Mouse (Mus musculus): ENCODE measurements around the gene Tmem62.
"Not testable (repeated sequence)": the region's sequence is repeated elsewhere in the genome, so short reads cannot be mapped to it uniquely, and the experiment has no call there.

Tmem62 gene

GRCm38 (mm10) chr2:120996607-120997006 is 19.8 kb downstream of the Tmem62 start:
- not testable (repeated sequence) for DNase-seq (ENCODE audit: low read depth, low spot score)

GRCm38 (mm10) chr2:120998863-120999262 is 22.0 kb downstream of the Tmem62 start:
- no peak for DNase-seq (ENCODE audit: low read depth, low spot score)

DNA sequence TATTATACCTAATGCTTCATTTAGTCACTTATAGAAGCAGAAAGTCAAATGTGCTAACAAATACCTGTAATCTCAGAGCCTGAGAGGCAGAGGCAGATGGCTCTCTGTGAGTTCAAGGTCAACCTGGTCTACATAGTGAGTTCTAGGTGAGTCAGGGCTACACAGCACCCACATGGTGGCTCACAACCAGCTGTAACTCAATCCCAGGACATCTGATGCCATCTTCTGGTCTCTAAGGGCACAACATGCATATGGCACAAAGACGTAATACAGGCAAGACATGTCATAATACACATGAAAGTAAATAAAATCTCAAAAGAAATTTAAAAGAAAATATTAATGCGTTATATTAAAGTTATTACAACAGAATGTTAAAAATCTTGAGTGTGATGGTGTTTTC is 26.8 kb downstream of the Tmem62 start:
- no peak for DNase-seq (ENCODE audit: low read depth, low spot score)

GRCm38 (mm10) chr2:121004018-121004811 is 27.4 kb downstream of the Tmem62 start:
- DNase-seq (ENCODE audit: low read depth, low spot score), result no peak

GRCm38 (mm10) chr2:121006986-121007385 is 30.2 kb downstream of the Tmem62 start:
- DNase-seq (ENCODE audit: low read depth, low spot score), result no peak

DNA sequence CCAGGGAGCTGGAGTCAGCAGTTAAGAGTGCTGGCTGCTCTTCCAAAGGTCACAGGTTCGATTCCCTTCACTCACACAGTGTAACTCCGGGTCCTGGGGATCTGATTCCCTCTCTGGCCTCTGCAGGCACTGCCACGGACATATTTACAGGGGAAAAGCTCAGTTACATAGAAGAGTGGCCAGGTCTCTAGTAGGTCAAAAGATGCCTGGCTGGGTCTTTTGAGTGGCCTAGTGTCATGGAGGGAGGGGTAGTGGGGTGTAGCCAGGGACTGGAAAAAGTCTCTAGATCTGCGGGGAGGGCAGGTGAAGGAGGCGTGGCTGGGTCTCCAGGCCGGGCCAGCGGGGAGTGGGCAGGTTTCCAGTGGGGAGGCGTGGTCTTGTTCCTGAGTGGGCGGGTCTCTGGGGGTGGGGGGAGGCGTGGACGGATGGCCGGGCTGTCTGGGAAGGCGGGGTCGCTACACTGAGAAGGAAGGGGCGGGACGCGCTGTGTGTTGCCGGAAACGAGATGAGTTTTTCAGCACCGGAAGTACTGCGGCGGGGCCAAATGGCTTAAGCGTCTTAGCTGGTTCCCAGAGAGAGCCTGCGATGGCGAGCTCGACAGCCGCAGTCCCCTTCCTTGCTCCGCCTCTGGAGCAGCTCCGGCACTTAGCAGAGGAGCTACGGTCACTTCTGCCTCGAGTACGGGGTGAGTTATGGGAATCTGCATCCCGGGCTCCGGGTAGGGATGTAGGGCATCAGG is 31.3 kb downstream of the Tmem62 start, which contains the start of gene Ccndbp1:
Ccndbp1 (plus strand) TSS at position 479 of the 739 bp plus-strand sequence.
- peak; percentile 92 for DNase-seq (ENCODE audit: low read depth, low spot score)

DNA sequence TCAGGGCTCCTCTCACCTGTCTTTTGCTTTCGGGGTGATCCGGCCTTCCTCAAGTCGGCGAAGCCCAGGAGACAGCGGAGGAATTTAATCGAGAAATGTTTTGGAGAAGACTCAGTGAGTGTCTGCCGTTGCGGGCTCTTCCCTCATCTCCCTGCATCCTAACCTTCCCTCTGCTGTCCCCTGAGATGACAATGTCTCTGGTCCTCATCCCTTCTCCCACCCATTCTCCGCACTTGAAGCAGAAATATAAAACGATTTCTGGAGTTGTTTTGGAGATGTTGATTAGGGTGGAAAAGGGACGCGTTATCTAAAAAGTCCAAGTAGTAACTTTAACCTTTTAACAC is 31.8 kb downstream of the Tmem62 start:
- DNase-seq (ENCODE audit: low read depth, low spot score), result no peak

- no peak for DNase-seq (ENCODE audit: low read depth, low spot score)
Observed at GRCm38 (mm10) chr2:121009071-121009677, 32.4 kb downstream of the Tmem62 start.

- no peak for DNase-seq (ENCODE audit: low read depth, low spot score)
Observed at GRCm38 (mm10) chr2:121012676-121013075, 35.9 kb downstream of the Tmem62 start.

DNA sequence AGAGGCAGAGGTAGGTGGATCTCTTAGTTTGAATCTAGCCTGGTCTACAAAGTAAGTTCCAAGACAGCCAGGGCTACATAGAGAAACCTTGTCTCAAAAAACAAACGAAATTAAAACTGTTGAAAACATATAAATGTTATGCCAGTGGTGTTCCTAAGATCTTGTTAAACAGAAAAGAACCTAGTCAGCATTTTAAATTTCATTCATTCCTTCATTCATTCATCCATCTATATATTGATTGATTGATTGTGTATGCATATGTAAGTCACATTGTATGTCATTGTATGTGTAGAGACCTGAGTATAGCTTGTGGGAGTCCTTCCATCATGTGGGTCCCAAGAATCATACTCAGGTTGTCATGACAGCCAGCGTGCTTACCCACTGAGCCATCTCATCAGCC is 38.7 kb downstream of the Tmem62 start:
- DNase-seq (ENCODE audit: low read depth, low spot score), result no peak

GRCm38 (mm10) chr2:121016226-121016625 is 39.4 kb downstream of the Tmem62 start:
- DNase-seq (ENCODE audit: low read depth, low spot score), result no peak

- DNase-seq (ENCODE audit: low read depth, low spot score), result no peak
Observed at GRCm38 (mm10) chr2:121017151-121017550, 40.3 kb downstream of the Tmem62 start.

DNA sequence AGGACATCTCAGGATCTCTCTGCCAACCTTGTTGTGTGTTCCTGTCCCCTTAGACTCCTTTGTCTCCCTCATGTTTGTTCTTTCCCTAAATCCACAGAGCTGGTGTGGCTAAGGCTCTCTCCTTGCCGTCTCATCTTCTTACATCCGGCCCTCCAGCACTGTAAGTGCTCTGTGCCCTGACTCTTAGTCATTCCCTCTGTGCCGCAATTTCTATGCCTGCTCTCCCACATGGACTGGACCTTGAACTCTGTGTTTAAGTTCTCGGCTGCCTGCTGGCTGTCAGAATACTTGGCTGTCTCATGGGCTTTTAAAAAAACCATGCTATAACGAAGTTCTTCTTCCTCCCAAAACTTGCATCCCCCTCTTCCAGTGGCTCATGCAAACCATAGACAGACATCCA is 46.1 kb downstream of the Tmem62 start:
- no peak for DNase-seq (ENCODE audit: low read depth, low spot score)

DNA sequence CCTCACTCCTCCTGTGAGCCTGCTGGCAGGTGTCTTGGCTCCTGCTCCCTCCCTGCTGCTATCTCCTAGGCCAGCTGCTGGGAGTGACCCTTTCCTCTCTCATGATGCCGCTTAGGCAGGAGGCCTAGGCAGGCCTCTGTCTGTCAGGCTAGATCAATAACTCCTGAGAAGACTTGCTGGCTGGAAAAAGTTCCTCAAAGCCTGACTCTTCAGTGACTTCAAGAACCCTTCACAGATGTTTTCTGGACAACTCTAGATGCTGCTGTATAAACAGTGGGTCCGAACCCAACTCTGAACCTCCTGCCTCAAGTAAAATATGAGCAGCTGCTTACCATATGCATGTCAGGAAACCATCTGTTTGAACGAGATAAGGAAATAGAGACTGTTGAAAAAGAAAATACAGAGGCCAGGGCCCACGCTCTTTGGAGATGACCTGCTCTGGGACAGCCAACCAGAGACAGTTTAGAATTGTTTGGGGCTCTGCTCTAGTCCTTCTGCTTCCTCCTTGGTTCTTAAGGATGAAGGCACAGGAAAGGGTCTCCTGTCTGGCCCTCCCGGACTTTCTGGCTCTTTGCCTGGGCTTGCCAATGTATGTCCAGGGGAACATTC is 60.0 kb downstream of the Tmem62 start, which contains the start of gene Epb42:
Epb42 (minus strand) TSS at position 340 of the 609 bp plus-strand sequence.
- DNase-seq (ENCODE audit: low read depth, low spot score), result no peak

- not testable (repeated sequence) for DNase-seq (ENCODE audit: low read depth, low spot score)
Observed at GRCm38 (mm10) chr2:121038851-121039250, 62.0 kb downstream of the Tmem62 start.

DNA sequence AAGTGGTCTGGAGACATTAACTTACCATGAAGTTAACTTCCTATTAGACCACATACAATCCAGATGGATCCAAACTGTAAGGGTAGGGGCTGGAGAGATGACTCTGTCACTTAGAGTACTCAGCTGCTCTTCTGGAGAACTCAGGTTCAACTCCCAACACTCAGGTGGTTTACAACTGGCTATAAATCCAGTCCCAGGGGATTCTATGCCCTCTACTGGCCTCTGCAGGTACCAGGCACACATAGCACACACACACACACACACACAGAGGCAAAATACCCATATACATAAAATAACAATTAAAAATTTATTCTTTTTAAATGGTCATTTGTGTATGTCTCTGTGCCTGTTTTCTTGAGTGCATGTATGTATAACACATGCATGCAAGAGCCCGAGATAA is 62.6 kb downstream of the Tmem62 start:
- no peak for DNase-seq (ENCODE audit: low read depth, low spot score)

GRCm38 (mm10) chr2:121041098-121041497 is 64.3 kb downstream of the Tmem62 start:
- DNase-seq (ENCODE audit: low read depth, low spot score), result peak; percentile 32

DNA sequence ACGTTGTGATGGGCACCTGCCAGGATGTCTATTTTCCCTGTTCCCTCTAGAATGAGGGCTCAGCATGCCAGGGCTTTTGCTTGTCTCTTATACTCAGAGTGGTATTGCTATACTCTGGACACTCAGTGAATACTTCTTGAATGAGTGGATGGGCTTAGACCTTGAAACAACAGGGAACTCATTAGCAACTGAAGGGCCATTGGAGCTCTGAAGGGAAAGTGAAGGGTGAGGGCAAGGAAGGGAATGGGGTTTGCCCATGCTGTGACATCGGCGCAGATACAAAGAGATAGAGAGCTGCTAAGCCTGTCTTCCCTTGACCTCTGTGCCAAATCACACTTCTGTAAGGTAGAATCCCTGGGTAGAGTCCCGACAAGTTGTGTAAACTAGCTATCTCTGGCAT is 68.8 kb downstream of the Tmem62 start:
- no peak for DNase-seq (ENCODE audit: low read depth, low spot score)

GRCm38 (mm10) chr2:121052176-121052575 is 75.4 kb downstream of the Tmem62 start:
- DNase-seq (ENCODE audit: low read depth, low spot score), result no peak

- DNase-seq (ENCODE audit: low read depth, low spot score), result no peak
Observed at GRCm38 (mm10) chr2:121054060-121054459, 77.2 kb downstream of the Tmem62 start.

DNA sequence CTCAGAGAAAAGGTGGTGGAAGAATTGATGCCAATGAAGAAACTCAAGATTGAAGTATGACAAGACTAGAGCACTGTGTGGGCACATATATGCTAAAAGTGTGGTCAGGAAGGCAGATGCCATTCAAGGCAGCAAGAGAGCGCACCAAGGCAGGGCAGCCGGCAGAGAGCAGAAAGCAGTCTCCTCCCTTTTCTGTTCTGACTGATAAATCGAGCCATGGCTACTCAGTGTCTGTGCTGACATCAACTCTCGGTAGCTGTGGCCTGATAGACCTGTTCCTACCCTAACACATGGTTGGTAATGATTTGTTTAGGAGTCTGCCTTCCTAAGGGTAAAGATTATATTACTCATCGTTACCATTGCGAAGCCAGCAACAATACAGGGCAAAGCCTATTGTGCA is 79.1 kb downstream of the Tmem62 start:
- no peak for DNase-seq (ENCODE audit: low read depth, low spot score)

Data from mesoderm, embryonic 11.5 days (tissue).